Mouse (Mus musculus) heart, postnatal 4 days (tissue): ENCODE results near the gene Dab1. TPM values are rescaled to one million over a fixed set of nuclear protein-coding genes. Genes with fewer than 3 reads are reported as not detected.

Source experiments
- DNase-seq: peaks from one replicate; pipeline ENCODE4 v3.0.0; 2021
- total RNA-seq, 2 experiments: library from RNA; stranded (reverse); gene quantifications; 2 replicates each; pipeline ENCODE4 v1.2.3; 2021

Gene Dab1
- total RNA-seq, 2 experiments from 2014 or later: 0.29 to 0.67 TPM

DNA sequence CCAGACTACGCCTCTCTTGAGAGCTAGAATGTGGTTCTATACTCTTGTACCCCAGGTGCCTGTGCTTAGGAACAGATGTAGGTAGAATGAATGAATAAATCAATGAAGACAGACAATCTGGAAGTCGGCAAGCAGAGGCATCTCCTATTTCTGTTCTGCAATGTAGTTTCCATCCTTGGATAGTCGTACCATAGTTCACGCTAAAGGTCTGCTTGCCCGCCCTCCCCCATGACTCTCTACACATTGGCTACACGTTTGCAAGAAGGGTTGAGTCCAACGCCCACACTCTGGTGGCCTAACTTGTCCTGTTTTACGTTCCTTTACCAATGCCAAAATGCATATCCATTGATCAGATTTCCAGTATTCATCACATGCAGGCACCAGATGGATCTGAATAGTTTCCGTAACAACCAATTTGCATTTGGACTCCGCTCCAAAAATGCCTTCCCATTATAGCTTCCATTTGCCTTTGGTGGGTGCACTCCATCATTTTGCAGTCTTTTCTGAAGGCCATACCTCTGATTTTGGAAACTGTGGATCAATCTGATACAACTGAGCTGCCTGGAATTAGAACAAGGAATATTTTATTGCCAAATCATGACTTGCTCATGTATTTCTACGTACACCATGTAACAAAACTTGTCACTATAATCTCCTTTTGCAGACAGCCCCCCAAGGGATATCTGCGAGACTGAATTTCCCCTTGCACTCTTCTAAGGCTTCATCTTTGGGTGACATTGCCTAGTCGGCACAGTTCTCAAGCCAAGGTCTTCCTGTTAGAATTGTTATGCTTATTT, 494.2 kb downstream of the Dab1 start:
- no peak for DNase-seq

DNA sequence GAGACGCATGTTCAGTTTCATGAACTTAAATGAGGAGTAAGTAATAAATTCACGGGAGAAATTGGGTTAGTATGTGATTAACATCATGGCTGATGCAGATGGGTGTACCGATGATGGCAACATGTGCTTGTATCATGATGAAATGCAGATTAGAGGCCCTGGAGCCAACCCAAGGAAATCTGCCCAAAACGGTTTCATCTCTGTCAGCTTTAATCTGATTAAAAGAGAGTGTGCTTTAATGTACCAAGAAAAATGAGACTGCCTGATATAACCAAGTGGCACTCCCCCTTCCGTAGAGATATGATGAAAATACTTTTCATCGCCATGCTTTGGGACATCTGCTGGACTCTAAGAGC, 494.8 kb downstream of the Dab1 start:
- DNase-seq: no peak

DNA sequence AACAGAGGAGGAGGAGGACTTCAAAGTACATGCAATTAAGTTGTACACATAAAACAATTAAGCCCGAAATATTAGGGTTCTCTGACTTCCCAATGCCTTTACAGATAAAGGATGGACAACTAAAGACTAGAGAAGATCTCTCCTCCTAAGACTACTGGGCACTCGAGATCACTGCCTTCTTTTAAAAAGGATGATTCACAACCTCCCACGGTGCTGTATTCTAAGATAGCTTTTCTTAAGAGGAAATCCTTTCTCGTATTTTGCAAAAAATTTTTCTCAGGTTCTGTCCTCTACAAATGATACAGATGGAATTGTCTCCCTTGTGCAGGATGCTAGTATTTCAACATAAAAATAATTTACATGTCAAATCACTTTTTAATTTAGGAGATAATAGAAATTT, 500.9 kb downstream of the Dab1 start:
- no peak for DNase-seq

DNA sequence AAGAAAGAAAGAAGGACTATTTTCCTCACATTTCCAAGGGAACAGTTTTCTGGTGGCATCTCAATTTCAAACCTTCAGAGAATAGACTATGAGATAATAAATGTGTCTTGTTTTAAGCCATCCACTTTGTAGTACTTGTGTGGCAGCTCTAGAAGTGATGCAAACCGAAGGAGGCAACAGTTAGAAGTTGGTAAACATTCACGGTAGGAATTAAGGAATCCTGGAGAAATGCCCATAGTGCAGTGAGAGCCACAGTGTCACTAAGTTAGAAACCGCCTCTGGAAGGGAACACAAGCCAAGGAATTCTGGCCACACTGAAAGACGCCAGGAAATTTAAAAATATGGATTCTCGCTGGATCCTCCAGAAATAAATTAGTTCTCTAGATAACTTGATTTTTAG, 502.8 kb downstream of the Dab1 start:
- DNase-seq: no peak

DNA sequence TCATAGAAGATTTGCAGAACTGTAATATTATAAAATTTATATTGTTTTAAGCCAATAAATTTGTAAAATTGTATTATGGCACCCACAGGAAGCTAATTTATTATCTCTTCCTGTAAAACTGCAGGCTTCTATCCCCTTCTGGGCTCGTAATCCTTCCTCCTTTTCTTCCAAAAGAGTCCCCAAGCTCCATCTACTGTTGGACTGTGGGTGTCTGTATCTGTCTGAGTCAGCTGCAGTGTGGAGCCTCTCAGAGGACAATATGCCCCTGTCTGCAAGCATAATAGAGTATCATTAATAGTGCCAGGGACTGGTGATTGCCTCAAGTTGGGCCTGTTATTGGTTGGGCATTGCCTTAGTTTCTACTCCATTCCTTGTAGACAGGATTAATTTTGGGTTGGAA, 503.2 kb downstream of the Dab1 start:
- DNase-seq: no peak

DNA sequence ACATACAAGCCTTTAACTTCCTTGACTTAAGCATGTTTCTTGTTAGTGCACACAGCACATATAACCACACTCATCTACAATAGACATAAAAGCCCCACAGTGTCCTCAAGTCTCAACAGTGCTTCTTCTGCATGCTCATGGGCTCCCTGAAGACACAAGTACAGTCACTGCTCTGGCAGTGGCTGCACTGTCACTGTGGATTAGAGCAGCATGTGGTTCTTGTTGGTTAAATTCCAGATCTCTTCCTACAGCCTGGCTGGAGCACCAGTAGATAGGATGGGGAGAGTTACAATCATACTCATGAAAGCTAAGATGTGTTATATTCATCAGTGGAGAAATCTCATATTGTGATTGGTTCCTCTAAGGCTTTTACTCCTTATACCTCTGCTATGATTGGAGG, 534.5 kb downstream of the Dab1 start:
- DNase-seq: no peak

DNA sequence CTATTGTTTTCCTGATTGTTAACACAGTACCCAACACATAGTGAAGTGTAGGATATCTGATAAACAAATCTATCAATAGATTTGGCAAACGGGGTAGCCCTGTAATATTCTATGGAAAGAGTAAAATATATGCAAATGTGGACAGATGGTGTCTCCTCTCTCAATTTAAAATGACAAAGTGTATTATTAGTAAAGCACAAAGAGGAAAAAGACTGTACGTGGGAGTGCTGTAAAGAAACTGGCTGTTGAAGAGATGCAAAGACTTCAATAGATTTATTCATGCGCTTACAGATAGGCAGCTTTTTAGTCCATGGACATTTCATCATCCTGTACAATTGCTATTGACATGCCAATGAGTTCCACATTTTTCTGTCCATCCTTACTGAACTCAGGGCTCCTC, 558.9 kb downstream of the Dab1 start:
- DNase-seq: no peak

DNA sequence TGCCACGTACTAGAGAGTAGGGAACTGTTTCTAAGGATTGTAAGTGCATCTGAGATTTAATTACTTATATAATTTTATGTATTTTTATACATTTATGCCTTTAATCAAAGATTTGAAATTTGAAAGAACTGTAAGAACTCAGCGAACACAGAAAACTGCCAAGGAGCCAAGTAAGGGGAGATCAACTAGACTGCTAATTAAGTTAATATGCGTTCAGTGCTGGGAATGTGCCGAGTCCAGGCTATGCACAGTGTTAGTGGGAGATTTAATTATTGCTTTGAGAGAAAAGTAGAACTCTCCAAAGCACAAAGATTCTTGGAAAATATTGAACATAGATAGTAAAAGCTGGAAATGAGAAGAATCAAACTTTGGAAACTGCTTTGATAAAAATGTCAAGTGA, 567.2 kb downstream of the Dab1 start:
- DNase-seq: no peak

DNA sequence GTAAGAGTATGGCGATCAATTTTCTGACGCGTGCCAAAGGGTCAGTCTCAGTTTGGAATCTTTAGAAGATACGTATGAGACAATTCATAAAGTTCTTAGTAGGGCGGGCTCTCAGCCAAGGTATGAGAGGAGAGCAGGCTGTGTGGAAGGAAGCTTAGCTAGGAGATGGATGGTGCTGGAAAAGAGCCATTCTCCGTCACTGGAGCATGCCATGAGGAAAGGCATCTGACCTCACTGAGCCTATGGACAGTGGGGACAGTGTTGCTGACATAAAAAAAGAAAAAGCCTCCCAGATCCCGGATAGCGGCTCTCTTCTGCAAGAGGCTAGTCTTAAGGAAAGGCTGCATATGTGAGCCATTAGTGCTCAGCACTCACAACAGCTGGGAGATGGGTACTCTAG, 579.5 kb downstream of the Dab1 start:
- no peak for DNase-seq

DNA sequence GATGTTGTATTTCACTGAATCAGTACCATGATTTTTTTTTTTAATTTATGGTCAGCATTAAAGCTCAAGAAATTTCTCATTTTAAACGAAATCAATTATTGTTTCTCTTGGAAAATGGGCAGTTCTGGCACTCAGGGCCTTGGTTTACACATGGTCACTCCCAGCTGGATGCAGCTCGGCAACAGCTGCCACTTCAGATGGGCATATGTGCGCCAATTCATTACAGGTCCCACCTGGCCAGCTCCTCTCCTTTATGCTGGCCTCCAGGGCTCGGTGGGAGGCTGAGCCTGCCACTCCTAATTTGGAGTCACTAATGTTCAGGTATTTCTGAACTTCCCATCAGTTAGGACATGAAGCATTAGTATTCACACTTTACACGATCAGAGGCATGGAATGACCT, 582.5 kb downstream of the Dab1 start:
- DNase-seq: no peak

DNA sequence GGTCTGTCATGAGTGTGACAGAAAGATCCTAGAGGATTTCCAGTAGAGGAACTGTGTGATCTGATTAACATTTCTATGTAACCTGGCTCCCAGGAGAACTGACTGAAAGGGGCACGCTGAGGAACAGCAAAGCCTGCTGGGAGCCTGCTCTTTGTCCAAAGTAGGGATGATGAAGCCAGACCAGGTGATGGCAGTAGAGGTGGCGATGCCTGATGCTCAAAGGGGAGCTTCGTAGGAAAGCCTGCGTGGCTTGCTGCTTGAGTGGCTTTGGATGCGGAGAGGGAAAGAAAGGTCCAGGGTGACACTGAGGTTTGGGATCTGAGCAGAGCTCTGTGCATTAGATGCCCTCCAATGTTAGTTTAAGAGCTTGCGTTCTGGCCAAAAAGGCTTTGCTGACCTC, 584.9 kb downstream of the Dab1 start:
- no peak for DNase-seq

DNA sequence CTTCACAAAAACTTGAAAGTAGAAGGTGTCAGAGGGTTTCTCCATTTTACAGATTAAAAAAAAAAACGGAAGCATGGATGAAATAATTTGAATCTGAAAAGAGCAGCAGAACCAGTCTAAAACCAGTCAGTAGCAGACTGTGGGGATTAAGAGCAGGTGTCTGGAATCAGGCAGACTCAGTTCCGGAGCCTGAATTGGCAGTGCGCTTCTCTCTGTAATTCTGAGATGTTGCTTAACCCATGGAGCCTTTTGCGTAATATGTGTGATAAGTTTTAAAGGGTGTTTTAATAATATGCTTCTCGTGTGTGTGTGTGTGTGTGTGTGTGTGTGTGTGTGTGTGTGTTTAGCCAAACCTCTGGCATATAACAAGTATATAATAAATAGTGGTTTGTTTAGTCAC, 587.5 kb downstream of the Dab1 start:
- no peak for DNase-seq

DNA sequence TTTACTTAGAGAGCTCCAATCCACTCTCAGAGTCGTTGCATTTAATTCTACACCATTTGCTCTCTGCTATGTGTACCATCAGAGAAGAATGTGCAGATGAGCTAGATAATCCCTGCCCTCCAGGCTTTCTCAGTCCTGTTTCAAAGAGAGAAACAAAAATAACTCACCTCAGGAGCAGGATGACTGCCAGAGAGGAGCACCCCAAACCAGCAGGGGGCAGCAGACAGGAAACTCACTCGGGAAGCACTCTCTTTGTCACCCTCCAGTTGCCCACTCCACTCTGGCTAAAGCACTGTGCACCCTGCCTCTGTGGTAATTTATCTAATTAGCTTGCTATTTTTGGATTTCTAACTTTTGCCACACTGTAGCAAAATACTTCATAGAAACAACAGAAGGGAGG, 589.9 kb downstream of the Dab1 start:
- DNase-seq: peak; percentile 45

DNA sequence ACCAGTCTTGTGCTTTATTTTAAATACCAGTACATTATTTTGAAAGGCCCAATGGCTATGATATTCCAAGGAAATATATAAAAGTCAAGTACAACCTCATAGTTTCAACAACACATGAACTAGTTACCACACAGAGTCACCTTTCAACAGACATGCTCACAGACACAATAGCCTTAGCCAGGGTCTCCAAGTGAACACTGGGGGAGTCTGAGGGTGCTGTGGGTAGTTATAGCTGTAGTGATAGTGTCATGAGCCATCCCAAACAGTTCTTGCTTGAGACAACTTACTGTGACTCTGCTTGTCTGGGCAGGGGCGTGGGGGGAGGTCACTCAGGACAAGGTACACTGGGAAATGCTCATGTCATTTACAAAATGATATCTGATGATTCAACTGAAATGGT, 591.6 kb downstream of the Dab1 start:
- DNase-seq: no peak

DNA sequence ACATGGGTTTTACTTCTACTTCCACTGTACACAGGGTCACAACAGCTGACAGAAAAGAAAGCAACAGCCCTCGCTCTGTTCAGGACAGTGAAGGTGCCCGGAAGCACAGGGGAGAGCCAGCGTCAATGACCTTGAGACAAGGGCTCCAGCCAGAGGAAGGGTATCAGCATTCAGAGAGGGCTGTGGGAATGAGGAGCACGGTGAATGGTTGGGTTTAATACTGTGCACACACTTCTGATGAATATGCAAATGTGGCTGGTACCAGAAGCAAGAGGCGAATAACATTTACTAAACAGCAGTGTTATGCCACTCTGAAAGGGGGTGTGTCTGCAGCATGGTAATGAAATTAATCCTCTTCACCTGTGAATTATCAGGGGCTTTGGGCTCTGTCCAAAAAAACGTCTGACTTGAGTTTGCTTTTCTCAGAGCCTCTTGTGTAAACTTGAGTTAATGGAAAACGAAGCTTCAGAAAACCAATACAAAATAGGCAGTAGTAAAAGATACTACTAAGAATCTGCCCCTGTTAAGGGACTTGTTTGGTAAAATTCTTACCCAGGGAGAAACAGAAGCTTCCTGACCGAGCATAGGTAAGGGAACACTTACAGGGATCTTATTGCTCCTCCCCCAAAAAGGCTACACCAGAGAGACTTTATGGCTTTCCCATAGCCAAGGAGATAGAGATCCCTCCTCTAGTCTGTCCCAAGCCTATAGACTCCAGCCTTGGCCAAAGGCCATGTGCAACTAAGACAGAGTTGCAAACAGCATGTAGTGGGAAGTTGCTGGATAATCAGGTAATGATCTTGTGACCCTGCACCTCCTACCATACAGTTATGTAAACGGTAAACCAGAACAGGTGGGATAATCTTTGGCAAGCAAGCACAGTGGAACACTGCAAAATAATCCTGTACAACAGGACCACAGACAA, 592.6 kb downstream of the Dab1 start:
- DNase-seq: no peak

DNA sequence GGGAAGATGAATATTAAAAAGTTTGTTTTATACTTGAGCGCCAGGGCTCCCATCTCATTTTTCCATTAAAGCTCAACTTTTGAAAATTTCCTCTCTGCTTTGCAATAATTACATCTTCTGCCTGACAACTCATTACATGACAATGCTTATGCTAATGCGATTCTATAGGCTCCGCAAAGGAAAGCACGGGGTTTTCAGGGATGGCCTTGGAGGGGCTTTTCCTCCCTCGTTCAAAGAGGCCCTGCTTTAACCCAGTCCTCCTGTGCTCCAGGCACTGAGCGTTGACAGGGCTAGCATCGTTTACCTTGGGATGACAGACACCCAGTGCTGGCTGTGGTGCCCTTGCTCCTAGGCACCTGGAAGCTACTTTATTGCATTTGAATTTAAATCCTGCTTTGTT, 595.6 kb downstream of the Dab1 start:
- DNase-seq: no peak

DNA sequence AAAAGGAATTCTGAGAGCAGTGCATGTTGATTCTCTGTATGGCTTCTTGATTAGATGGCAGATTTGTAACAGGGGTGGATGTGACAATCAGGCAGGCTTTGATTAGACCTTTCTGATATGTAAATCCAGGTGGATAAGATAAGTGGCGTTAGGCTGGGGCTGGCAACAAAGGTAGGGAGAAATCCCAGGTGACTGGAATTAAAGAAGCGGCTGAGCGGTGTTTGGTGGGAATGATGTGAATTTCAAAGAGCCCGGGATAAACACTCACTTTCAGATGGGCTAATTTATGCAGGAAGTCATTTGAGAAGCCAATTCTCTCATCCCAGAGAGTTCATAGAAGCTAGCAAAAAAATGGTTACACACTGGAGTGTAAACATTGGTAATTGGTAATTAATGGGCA, 598.2 kb downstream of the Dab1 start:
- no peak for DNase-seq

DNA sequence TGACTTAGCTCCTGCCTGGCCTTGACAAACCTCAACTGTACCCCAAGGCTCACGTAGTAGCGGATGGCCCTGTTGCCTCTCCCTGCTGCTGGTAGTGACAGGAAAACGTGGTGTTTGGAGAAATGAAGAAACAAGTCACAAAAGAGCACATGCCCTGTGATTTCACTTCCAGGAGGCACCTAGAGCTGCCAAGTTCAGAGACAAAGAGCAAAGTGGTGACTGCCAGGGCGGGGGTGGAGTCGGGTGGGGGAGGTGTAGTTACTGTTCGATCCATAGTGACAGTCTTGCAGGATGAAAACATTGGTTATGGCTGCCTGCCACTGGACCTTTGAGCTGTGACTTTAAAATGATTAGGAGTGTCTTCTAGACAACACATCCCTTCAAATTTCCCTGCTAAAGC, 599.6 kb downstream of the Dab1 start:
- no peak for DNase-seq

DNA sequence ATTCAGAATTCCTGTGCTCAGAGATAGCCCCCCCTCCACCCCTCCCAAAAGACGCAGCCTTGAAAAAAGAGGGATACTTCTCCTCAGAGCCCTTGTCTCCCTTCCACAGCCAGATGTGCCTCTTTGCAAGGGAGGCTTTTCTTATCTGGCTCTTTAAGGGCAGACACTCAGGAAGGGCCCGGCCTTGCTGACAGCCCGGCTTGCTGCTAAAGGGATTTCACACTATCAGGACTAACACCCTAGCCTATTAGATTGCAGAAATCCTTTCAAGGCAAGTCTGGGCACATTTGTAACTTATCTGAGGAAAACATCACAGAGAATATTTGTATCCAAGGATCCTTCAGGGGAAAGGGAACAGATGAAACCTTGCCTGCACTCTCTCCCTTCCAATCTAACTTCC, 600.9 kb downstream of the Dab1 start:
- no peak for DNase-seq

DNA sequence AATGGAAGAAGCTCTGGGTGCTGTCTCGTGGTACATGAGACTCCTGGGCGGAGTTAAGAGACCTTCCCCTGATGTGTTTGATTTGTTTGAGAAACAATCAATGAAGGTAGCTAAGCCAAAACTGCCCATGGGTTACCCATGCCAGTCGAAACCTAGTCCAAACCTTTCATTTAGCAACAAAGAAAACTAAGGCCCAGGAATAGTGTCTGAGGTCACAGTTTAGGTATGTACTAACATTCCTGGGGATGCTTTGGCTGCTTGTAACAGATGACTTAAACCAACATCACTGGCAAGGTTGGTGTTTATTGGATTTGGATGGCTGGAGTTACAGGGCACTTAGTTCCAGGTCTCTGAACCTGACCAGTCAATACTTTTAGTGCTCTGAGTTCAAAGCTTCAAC, 610.1 kb downstream of the Dab1 start:
- DNase-seq: no peak

DNA sequence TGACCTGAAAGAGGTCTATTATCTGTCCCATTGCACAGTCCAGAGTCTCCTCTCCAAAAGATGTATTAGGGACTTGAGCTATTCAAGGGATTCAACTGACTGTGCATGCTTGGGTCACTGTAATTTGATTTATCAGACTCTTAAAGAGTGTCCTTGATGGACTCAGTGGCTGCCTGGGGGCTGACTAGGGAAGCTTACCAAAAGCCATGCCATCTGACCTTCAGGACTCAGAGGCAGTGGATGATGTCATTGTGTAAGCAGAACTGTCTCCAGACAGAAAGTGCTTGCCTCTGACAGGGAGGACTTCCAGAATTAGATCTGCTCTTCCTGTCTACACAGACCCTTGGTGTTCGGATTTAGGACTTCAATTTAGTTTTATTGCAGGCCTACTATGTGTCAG, 627.3 kb downstream of the Dab1 start:
- DNase-seq: no peak

DNA sequence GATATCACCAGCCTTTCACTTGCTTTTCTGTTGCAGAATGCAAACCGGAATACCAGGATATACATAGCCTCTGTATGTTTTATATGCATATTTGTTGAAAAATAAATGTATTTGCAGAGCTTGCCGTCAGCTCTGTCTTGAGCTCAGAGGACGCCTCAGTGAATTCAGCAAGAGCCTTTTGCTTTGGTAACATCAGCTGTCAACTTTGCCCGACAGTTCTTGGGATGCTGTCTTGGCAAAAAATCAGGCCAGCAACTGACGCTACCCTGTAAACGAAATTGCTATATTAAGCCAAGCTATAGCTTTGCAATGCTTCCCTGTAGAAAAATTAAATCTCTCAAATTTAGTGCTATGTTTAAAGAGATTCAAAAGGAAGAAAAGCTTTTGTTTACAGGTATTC, 630.3 kb downstream of the Dab1 start:
- DNase-seq: no peak

DNA sequence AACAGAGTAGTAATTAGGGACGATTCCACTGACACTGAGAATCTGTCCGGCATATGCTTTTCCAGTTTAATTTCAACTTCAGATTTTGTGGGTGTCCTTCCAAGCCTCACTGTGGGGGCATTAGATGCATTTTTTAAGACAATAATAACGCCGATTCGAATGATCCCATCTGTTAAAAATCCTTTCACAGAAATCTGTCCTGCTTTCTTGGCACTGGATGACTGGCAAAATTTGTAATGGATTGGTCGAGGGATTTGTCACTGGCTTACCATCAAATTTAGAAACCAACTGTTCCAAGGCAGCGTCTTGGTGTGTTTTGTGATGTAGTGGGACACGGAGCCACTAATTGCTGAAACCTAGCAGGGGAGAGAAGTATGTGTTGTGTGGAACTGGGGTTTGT, 638.6 kb downstream of the Dab1 start:
- no peak for DNase-seq
